Mouse (Mus musculus) liver, embryonic 13.5 days (tissue): ENCODE measurements around the gene Peli2. TPM values are rescaled to one million over a fixed set of nuclear protein-coding genes. Genes with fewer than 3 reads are reported as not detected.

Source experiments
- ATAC-seq: fragments of 200-750 bp; cut with Nextera tagmentation; 2 replicates; pipeline ENCODE4 v1.8.0; 2017; ENCODE audit warnings: low read depth, mild to moderate bottlenecking, moderate number of reproducible peaks, moderate library complexity
- DNase-seq: peaks from one replicate; pipeline ENCODE4 v3.0.0; 2022
- H3K27ac ChIP-seq: fragments of 300-500 bp; sonication (generic); 2 replicates; pipeline ENCODE4 v1.5.1; 2015; ENCODE audit warnings: moderate library complexity, mild to moderate bottlenecking, inconsistent platforms
- H3K27me3 ChIP-seq: fragments of 300-500 bp; sonication (generic); 2 replicates; pipeline ENCODE4 v1.6.1; 2015; ENCODE audit warnings: mild to moderate bottlenecking, inconsistent platforms
- H3K36me3 ChIP-seq: fragments of 300-500 bp; sonication (generic); 2 replicates; pipeline ENCODE4 v1.6.1; 2015; ENCODE audit warnings: mild to moderate bottlenecking, inconsistent platforms
- H3K4me1 ChIP-seq: fragments of 300-500 bp; sonication (generic); replicated peaks from 2 replicates; pipeline ENCODE4 v1.6.1; 2015; ENCODE audit warnings: inconsistent platforms
- H3K4me2 ChIP-seq: fragments of 300-500 bp; sonication (generic); 2 replicates; pipeline ENCODE4 v1.6.1; 2015; ENCODE audit warnings: inconsistent platforms, mild to moderate bottlenecking, moderate library complexity
- H3K4me3 ChIP-seq: fragments of 300-500 bp; sonication (generic); replicated peaks from 2 replicates; pipeline ENCODE4 v1.5.1; 2015; ENCODE audit warnings: mild to moderate bottlenecking, inconsistent platforms
- H3K9ac ChIP-seq: fragments of 300-500 bp; sonication (generic); 2 replicates; pipeline ENCODE4 v1.6.1; 2015; ENCODE audit warnings: mild to moderate bottlenecking, inconsistent platforms
- H3K9me3 ChIP-seq: fragments of 300-500 bp; sonication (generic); replicated peaks from 2 replicates; pipeline ENCODE4 v1.6.1; 2016; ENCODE audit warnings: inconsistent platforms
- WGBS: fragments of 180-500 bp; shearing (Covaris S2); methylation state at CpG from one replicate; pipeline ENCODE4 v1.1.7; 2015; ENCODE audit not compliant: insufficient replicate concordance; 5-methylcytosine and 5-hydroxymethylcytosine counted together
- polyA plus RNA-seq: library from polyadenylated mRNA; unstranded; fragments of >200 nt; fragmentation: Nextera tagmentation; extraction: Ambion mirVana; gene quantifications from 2 replicates; pipeline ENCODE4 v1.2.1, GENCODE M21; 2015

Gene Peli2
- polyA plus RNA-seq, 1 experiment from 2014 or later = 0.77 TPM

DNA sequence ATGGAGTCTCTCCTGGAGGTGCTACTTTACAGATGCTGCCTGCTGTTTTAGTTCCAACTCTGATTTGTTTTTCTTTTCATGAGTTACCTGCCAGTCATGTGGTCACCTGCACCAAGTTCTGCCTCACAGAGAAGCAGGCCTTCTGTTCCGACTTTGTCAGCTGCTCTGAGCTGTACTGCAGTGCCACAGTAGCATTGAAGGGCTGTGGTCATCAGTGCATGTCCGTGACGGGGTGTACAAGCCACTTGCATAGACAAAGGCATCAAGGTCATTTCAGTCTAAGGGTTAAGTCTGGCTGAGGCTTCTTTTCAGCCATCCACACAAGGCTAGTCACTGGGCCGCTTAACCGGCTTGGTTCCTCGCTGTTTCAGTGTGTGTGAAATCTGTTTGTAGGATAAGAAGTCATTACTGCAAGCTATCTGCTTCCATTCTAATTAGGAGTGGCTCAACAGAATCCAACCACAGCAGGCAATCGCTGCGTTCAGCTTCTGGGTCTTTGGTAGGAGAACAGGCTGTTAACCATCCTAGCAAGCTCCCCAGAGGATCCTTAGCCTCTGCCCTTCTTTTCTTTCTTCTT, 7.1 kb downstream of the Peli2 start:
- H3K27ac ChIP-seq = no peak overlapping the region
- H3K4me3 ChIP-seq = no peak overlapping the region
- H3K4me1 ChIP-seq = peaks cover 22% of the 10 kb centered on the region
- H3K36me3 ChIP-seq = no peaks in the 10 kb centered on the region
- ATAC-seq (no peak), DNase-seq (no peak)
- no peak overlapping the region for H3K9ac ChIP-seq
- no peak overlapping the region for H3K4me2 ChIP-seq
- H3K27me3 ChIP-seq = peaks cover 12% of the 10 kb centered on the region
- H3K9me3 ChIP-seq = no peaks in the 10 kb centered on the region
- 61% methylated on average over 8 of the region's 8 CpGs for WGBS

DNA sequence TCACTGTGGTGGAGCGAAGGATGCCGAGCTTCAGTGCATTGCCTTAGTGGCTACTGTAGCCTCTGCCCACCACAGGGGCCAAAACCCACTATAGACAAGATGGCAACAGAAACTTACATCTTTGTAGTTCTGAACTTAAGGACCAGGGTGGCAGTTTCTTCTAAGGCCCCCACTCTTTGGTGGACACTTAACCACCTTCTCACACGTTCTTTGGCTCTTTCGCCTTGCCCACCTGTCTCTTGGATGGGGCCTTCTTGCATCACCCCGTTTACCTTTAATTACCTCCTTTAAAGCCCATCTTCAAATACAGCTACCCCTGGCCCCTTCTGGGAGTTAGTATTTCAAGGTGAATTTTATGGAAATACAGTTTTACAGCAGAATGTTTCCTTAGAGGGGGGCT, 8.1 kb downstream of the Peli2 start:
- WGBS = 77% methylated on average over 5 of the region's 5 CpGs
- DNase-seq = no peak
- no peak for ATAC-seq

DNA sequence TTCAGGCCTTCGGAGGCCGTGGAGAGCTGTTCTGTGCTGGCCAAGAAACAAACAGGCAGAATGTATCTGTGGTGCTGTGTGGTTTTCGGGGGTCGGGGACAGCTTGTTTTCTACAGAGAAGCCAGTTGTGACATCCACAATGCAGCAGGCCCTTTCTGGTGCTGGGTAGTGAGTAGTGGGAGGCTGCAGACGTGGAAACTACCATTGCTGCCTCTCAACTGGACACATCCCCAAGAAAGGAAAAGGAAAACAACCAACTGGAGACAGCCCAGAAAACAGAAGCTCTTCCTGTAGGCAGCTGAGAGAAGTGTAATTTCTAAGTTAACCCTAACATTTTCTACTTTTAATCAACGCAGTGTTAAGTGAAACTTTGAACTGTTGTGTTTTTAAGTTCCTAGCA, 9.4 kb downstream of the Peli2 start:
- Histone ChIP-seq H3K4me3 (no peak overlapping the region), H3K27me3 (no peaks in the 10 kb centered on the region), H3K4me2 (no peak overlapping the region), H3K9ac (no peak overlapping the region), H3K9me3 (no peaks in the 10 kb centered on the region), H3K36me3 (no peaks in the 10 kb centered on the region), H3K27ac (no peak overlapping the region), H3K4me1 (peaks cover 34% of the 10 kb centered on the region)
- WGBS = 54% methylated on average over 6 of the region's 6 CpGs
- no peak for DNase-seq
- no peak for ATAC-seq

More for the DNA sequence above, 8.1 kb downstream of the Peli2 start:
- H3K4me3 ChIP-seq = no peak overlapping the region
- H3K9ac ChIP-seq = no peak overlapping the region
- H3K9me3 ChIP-seq = no peaks in the 10 kb centered on the region
- H3K36me3 ChIP-seq = no peaks in the 10 kb centered on the region
- H3K27me3 ChIP-seq = peaks cover 4% of the 10 kb centered on the region; the same call in 1 of the 2 replicates
- no peak overlapping the region for H3K4me2 ChIP-seq
- H3K4me1 ChIP-seq = peaks cover 28% of the 10 kb centered on the region
- H3K27ac ChIP-seq = no peak overlapping the region

DNA sequence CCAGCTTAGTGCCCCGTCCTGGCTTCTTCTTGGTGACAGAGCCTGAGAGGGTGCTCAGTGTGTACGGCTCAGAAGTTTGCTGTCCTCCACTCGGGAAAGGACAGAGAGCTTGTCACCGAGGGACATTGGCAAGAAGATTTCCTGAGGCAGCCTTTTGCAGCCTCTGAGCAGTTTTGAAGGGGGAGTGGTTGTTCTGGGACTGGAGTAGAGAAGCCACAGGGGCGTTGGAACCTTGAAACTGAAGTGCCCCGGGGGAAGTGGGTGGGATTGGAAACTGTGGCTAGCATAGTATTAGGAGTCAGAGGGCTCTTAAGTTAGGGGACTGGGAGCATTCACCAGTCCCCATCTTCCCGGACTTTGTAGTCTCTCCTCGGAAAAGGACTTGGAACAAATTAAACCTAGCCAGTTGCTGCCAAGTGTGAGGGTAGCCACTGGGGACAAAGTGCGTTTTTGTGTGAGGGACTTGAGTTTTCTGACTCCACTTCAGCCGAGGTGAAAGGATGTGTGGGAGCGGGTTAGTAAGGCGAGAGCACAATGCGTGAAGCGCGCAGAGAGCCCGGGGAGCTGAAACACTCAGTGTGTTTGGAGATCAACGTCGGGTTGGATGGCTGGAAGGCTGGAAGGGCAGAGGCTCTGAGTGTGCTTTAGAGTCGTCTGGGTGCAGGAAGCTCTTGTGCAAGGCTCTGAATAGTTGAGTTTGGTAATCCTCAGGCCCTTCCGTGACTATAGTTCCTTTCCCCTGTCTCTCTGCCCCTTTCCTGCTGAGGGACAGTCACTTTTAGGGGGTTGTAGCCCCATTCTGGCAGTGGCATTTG, 10.3 kb downstream of the Peli2 start:
- Histone ChIP-seq H3K4me2 (no peak overlapping the region), H3K9ac (no peak overlapping the region), H3K36me3 (no peaks in the 10 kb centered on the region), H3K27ac (no peak overlapping the region), H3K27me3 (no peaks in the 10 kb centered on the region), H3K9me3 (no peaks in the 10 kb centered on the region), H3K4me3 (no peak overlapping the region), H3K4me1 (peaks cover 43% of the 10 kb centered on the region)
- ATAC-seq = no peak
- WGBS = 33% methylated on average over 20 of the region's 20 CpGs
- no peak for DNase-seq

DNA sequence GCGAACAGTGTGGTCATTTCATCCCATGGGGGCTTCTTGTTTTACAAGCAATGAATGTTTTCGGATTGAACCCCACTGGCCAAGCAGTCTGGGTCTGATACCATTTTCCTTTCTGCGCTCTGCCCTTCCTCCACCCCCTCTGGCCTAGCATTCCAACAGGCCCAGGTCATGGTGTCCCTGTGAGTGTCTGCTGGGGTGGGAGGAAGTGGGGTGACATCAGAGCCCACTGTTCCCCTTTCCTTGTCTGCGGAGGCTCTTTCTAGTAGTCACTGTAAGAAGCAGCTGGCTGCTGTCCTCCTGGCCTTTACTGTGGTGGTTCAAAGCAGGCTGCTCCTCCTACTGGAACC, 10.9 kb downstream of the Peli2 start:
- Histone ChIP-seq H3K27ac (no peak overlapping the region), H3K27me3 (no peaks in the 10 kb centered on the region), H3K4me1 (peaks cover 46% of the 10 kb centered on the region), H3K9ac (no peak overlapping the region), H3K9me3 (no peaks in the 10 kb centered on the region), H3K4me2 (no peak overlapping the region), H3K4me3 (no peak overlapping the region), H3K36me3 (no peaks in the 10 kb centered on the region)
- ATAC-seq (peak; percentile 37; the same call in 1 of the 2 replicates), DNase-seq (no peak)
- 39% methylated on average over 4 of the region's 4 CpGs for WGBS

DNA sequence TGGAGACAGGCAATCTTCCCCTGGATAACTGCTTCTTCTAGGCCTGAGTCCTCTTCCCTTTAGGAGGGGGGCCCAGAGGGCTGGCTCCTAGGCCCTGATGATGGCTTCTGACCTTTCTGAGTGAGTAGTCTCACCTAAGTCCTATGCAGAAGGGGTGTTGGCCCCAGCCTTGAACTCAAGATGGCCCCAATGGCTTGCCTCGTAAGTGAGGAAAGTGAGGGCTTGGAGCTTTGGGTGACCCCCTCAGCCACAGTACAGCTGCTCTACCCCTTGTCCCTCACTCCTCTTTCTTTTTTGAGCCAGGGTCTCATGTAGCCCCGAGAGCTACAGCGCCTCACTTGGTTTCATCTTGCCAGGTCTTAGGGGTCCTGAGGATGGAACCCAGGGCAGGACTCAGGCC, 11.6 kb downstream of the Peli2 start:
- H3K4me1 ChIP-seq = peaks cover 48% of the 10 kb centered on the region
- H3K4me3 ChIP-seq = no peak overlapping the region
- H3K27ac ChIP-seq = no peak overlapping the region

DNA sequence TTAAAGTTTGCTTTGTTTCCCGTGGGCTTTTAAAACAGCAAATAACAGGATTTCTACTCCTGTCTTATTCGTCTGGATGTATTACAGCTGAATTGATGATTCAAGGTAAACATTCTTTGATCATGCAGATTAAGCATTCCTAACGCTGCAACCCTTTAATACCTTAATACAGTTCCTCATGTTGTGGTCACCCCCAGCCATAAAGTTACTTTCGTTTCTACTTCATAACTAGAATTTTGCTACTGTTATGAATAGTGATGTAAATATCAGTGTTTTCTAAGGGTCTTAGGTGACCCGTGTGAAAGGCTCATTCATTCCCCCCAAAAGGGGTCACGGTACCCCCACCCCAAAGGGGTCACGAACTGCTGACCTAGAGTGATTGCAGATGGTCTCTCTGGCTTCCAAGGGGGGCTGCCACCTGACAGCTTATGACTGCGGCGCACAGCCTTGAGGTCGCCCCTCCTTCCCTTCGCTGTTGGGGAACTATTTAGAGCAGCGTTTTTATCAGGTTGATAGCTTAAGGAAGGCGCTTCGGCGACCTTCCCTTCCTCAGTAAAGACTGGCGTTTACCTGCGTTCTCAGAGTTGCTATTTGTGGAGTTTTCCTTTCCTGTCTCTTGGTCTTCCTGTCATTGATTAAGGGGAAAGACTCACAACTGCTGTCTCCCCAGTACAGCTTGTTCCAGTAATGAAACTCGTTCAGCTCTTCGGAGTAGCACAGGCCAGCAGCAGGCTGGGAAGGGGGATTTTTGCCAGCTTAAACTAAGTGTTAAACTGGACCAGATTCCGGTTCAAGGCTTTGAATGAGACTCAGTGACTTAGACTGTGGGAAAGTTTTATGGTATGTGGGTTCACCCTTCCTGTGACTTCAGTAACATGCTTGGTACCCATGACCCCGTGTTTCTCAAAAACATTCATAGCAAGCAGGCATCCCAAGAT, 12.5 kb downstream of the Peli2 start:
- Histone ChIP-seq H3K9me3 (no peaks in the 10 kb centered on the region), H3K4me2 (peak overlapping the region; percentile 40), H3K4me3 (no peak overlapping the region), H3K9ac (0 out of 2 replicates have a peak overlapping the region, but pooled peaks have one; percentile 29), H3K36me3 (no peaks in the 10 kb centered on the region), H3K27me3 (no peaks in the 10 kb centered on the region), H3K27ac (peak overlapping the region; percentile 40; the same call in 1 of the 2 replicates), H3K4me1 (peaks cover 48% of the 10 kb centered on the region)
- WGBS = 15% methylated on average over 21 of the region's 21 CpGs
- no peak for DNase-seq
- ATAC-seq = no peak

More for the DNA sequence above, 11.6 kb downstream of the Peli2 start:
- WGBS = 76% methylated on average over 3 of the region's 3 CpGs
- no peaks in the 10 kb centered on the region for H3K36me3 ChIP-seq
- no peaks in the 10 kb centered on the region for H3K9me3 ChIP-seq
- no peaks in the 10 kb centered on the region for H3K27me3 ChIP-seq
- H3K4me2 ChIP-seq = no peak overlapping the region
- DNase-seq (no peak), ATAC-seq (no peak)
- no peak overlapping the region for H3K9ac ChIP-seq

DNA sequence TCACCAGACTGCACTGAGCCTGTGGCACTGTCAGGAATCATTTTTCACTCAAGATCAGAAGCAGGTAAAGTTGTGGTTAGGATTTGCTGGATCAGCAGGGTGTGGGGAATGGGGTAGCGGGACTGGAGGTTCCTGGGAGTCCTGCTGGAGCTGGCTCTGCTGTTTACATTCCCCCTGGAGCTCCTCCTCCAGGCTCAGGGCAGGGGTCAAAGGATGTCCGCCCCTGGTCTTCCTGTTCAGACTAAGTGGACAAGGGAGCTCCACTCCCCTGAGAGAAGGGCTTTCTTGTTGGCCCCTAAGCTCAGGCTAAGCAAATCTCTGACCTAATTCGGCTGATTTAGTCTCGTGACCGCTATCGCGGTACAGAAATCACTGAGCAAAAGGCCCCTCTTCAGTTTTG, 13.7 kb downstream of the Peli2 start:
- no peak overlapping the region for H3K9ac ChIP-seq
- 41% methylated on average over 7 of the region's 7 CpGs for WGBS
- H3K36me3 ChIP-seq = no peaks in the 10 kb centered on the region
- H3K4me1 ChIP-seq = peaks cover 51% of the 10 kb centered on the region
- ATAC-seq = peak; percentile 80
- no peak overlapping the region for H3K4me3 ChIP-seq
- H3K9me3 ChIP-seq = no peaks in the 10 kb centered on the region
- H3K27ac ChIP-seq = peak overlapping the region; percentile 60
- H3K4me2 ChIP-seq = peak overlapping the region; percentile 41
- DNase-seq = no peak
- no peaks in the 10 kb centered on the region for H3K27me3 ChIP-seq

DNA sequence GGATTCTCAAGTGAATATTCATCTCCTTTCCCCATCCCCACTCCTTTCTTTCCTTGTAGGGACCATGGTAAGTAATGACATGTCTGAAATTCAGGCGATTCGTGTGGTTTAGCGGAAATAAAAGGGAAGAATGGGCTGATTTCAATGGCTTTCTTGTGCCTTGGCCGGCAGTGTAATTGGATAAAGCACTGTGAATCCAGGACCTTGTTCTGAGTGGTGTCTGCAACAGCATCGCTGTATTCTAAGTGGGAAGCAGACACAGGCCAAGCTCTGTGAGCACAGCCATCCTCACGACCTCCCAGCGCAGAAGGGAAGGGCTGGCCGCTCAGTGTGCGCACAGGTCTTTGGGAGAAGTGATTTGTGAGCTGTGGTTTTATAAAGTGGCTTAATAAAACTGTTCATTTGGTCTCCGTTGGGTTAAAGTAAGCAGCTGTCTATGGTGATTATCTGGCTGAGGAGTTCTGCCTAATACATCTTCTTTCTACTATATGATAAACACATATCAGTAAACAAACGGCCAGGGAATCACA, 15.3 kb downstream of the Peli2 start:
- H3K36me3 ChIP-seq = no peaks in the 10 kb centered on the region
- H3K27ac ChIP-seq = no peak overlapping the region
- peaks cover 48% of the 10 kb centered on the region for H3K4me1 ChIP-seq
- no peak overlapping the region for H3K4me2 ChIP-seq
- 56% methylated on average over 11 of the region's 11 CpGs for WGBS
- DNase-seq = no peak
- no peaks in the 10 kb centered on the region for H3K27me3 ChIP-seq
- no peaks in the 10 kb centered on the region for H3K9me3 ChIP-seq
- H3K4me3 ChIP-seq = no peak overlapping the region
- no peak overlapping the region for H3K9ac ChIP-seq
- no peak for ATAC-seq

DNA sequence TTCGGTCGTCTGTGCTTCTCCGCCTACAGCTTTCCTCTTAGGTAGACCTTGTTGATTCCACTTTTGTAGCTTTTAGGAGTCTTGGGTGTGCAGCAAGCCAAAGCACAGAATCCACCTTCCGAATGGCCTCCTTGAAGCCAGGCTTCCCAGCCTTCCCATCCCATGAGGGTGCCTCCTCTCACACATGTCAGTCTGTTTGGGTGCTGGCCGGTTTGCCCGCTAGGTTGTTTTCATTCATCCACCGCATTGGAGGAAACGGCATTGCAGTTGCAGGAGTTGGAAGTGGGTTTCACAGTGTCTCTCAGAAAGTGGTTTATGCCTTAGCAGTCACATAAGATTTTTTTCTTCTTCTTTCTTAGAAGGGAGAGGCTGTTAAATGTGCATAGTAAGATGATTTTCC, 17.1 kb downstream of the Peli2 start:
- Histone ChIP-seq H3K27me3 (no peaks in the 10 kb centered on the region), H3K9me3 (no peaks in the 10 kb centered on the region), H3K9ac (no peak overlapping the region), H3K4me1 (peaks cover 31% of the 10 kb centered on the region), H3K4me2 (no peak overlapping the region), H3K4me3 (no peak overlapping the region), H3K36me3 (no peaks in the 10 kb centered on the region), H3K27ac (no peak overlapping the region)
- ATAC-seq = no peak
- DNase-seq = no peak
- WGBS = 34% methylated on average over 8 of the region's 8 CpGs

DNA sequence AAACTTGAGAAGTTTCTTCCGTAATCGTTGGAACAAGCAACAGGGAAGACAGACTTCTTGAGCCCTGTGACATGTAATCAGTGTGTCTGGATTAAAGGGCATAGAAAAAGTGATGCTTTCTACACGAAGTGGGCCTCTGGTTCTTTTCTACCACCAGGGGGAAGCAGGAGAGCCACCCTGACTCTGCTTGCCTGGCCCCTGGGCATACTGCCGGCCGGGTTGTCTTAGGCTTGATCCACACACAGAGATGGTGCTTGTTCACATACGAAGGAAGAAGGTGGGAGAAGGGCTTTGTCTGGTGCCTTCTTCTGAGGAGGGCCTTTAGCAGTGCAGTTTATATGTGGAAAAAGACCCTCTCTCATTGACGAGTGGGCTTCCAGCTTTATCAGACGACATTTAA, 17.5 kb downstream of the Peli2 start:
- H3K4me2 ChIP-seq = no peak overlapping the region
- H3K36me3 ChIP-seq = no peaks in the 10 kb centered on the region
- H3K9ac ChIP-seq = no peak overlapping the region
- no peaks in the 10 kb centered on the region for H3K9me3 ChIP-seq
- H3K27me3 ChIP-seq = no peaks in the 10 kb centered on the region
- 36% methylated on average over 8 of the region's 8 CpGs for WGBS
- no peak overlapping the region for H3K4me3 ChIP-seq
- DNase-seq = no peak
- ATAC-seq = no peak
- H3K27ac ChIP-seq = no peak overlapping the region
- H3K4me1 ChIP-seq = peaks cover 28% of the 10 kb centered on the region
